Mouse (Mus musculus) gastrocnemius, postnatal 25 days (tissue): ENCODE results near the gene Polr2l. TPM values are rescaled to one million over a fixed set of nuclear protein-coding genes. Genes with fewer than 3 reads are reported as not detected.

ENCODE experiments used
- DNase-seq: peaks from one replicate; pipeline ENCODE4 v3.0.0; 2022
- total RNA-seq, 2 experiments: library from RNA; stranded (reverse); gene quantifications; 1 replicate in 1 of 2; 2 replicates in 1 of 2; pipeline ENCODE4 v1.2.3; 2021

Polr2l gene
- total RNA-seq, 2 experiments from 2014 or later = 55.2 to 56.0 TPM

DNA sequence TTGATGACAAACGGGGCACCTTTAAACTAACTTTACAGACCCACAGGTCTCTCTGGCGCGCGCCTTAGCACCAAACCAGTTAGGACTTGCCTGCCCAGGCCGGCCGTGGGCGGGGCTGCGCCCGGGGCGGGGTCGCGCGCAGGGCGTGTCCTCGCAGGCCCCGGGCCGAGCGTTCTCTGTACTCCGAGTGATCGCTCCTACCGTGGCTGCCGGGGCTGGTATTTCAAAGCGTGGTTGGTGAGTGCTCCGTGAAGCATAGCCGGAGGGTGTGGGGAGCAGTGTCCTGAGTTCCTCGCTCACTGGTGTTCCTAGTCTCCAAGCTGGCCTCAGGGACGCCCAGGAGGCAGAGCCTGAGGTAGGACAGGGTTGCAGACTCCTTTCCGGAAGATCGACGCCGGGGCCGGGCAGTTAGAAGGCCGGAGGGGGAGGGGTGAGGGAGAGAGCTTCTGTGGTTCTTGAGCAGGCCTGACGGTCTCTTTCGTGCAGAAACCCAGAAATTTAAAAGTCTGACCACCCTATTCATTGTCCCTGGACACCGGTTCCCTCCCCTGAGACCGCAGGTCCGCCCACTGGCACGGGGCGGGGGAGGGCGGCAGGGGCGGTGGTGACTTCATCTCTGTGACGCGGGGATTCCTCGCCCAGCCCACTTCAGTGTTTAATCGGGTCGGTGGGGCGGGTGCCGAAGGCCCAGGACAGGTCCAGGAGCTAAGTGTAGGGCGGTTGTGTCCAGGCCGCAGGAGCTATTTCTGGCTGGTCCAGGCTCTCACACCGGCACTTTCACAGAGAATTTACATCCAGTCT lies 7.5 kb downstream of the Polr2l start, which contains the start of gene Cd151:
Cd151 (plus strand) TSS at position 163 of the 801 bp plus-strand sequence.
- peak; percentile 92 for DNase-seq

GRCm38 (mm10) chr7:141466607-141467148 lies 8.3 kb downstream of the Polr2l start:
- no peak for DNase-seq

DNA sequence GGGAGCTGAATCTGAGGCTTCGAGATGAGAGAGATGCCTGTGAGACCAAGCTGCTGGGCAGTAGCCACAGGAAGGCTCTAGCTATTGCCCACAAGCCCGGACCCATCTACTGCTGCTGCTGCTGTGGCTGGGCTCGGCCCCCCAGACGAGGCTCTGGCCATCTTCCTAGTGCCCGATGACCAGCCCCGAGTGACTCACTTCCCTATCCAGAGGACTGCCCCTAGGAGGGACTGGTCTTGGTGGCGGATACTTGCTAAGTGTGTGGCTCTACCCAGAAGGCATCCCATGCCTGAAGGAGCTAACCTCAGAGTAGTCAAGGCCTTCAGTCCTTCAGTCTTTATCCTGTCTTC lies 8.9 kb downstream of the Polr2l start:
- DNase-seq = peak; percentile 51

GRCm38 (mm10) chr7:141465388-141466044 lies 9.4 kb downstream of the Polr2l start:
- no peak for DNase-seq

- DNase-seq = no peak
Observed at GRCm38 (mm10) chr7:141464603-141465201, 10.2 kb downstream of the Polr2l start.

- peak; percentile 74 for DNase-seq
Observed at GRCm38 (mm10) chr7:141463824-141464602, 10.9 kb downstream of the Polr2l start.

DNA sequence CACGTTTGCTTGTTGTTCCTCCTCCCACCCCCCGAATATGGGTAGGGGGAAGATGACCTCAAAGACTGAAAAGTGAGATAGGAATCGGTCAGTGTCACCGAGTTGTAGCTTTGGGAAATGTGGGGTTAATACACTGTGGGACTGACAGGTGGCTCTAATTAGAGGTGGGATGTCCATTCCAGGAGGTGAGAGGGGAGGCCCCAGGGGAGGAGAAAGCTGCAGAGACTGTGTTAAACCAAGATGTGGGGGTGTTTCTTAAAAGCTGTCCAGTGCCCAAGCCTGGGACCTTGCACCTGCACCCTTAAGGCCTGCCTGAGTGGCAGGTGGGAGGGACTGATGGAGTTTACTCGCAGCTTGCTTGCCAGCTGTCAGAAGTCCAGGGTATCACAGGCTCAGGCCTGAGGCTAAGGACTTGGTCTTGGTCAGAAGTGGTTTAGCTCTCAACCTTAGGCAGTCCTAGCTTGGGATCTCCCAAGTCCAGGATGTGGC lies 12.6 kb downstream of the Polr2l start:
- DNase-seq = no peak

DNA sequence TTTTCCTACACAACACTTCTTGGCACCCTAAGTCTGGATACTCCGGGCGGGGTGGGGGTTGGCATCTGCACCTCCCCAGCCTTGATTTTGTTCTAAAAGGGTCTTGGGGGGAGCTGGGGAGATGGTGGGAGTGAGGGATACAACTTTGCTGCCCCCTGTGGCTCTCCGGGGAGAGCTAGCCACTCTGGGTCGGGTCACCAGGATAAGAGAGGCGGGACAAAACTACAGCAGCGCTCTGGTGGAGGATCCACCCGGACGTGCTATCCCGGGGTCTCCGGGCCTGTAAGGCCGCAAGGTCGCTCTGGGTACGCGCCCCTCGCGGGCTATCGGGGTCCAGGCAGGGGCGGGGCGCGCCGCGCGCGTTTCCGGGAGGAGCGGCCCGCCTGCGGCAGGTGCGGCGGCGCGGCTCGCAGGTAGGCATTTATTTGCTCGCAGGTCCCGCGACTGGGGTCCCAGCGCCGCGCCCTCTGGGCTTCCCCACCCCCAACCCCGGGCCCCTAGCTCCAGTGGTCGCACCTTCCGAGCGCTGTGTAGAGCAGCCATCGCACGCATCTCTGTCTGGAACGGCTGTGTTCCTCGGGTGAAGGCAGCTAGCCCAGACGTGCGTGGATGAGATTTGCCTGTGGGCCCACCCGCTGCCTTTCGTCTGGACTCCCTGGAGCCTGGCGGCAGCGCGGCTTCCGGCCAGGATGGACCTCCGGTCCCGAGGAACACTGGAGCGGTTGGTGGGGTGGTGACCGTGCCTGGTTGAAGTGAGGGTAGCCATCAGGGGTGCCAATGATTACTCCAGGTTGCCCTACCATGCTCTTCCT lies 13.2 kb downstream of the Polr2l start:
- no peak for DNase-seq

DNA sequence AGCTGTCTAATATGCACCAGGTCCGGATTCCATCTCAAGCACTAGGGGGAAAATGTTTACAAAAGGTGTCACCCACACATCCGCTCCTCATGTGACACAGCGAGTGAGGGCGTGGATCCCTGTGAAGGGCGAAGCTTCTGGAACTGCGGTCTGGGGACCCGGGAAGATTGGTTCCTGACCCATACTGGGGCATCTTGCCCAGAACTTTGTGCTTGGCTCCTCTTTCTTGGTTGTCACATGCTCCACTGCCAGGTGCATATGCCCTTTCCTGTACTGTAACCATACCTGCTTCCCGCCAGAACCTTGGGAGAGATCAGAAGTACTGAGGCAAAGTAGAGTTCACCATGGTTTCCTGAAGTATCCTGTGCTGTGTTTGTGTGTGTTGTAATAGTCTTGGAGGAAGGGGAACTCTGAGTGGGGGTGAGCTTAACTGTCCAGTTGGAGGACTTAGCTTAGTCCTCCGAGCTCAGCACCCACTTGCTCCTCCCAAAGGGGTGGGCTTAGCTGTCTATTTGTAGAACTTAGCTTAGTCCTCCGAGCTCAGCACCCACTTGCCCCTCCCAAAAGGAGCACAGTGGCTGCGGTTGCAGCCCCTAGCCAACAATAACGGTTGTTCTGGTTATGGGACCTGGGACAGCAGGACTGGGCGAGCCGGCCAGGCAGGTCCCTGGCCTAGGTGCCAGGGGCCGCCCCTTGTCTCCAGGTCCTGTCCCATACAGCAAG lies 14.4 kb downstream of the Polr2l start, which contains the start of gene Cracr2b:
Cracr2b (plus strand) TSS at position 704 of the 723 bp plus-strand sequence.
- no peak for DNase-seq

DNA sequence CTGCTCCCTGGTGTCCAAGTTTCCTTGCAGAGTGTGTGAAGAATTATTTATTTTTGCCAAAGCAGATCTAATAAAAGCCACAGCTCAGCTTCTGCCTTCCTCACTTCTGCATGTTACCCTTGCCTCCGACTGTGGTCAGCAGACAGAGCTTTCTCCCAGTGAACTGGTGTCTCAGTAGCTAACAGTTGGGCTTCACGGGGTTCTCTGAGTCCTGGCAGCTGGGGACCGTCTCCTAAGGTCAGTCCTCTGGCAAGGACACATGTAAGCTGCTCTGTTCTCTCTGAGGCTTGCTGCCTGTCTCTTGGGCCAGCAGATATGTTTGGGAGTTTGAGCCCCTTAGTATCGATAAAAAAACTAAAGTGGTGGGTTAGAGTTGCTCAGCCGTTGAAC lies 14.9 kb downstream of the Polr2l start:
- no peak for DNase-seq

DNA sequence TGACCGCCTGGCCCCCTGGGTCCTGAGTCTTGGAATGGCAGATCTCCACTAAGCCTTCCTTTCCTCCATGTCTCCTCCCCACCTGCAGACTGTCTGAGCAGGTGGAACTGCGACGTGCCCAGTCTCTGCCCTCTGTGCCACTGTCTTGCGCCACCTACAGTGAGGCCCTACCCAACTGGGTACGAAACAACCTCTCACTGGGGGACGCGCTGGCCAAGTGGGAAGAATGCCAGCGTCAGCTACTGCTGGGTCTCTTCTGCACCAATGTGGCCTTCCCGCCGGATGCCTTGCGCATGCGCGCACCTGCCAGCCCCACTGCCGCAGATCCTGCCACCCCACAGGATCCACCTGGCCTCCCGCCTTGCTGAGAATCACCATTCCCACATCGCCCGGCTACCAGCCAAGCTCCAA lies 15.6 kb downstream of the Polr2l start:
- no peak for DNase-seq

GRCm38 (mm10) chr7:141458661-141459060 lies 16.3 kb downstream of the Polr2l start:
- no peak for DNase-seq

GRCm38 (mm10) chr7:141457986-141458660 lies 16.8 kb downstream of the Polr2l start:
- no peak for DNase-seq

DNA sequence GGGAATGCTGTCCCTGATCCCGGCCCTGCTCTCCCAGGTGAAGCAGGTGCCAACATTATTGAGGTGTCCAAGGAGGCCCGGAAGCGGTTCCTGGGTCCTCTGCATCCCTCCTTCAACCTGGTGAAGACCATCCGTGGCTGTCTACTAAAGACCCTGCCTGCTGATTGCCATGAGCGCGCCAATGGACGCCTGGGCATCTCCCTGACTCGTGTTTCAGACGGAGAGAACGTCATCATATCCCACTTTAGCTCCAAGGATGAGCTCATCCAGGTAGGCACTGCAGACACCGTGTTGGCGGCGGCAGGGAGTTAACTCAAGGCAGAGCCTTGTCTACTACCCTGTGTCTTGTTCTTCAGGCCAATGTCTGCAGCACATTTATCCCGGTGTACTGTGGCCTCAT lies 17.7 kb downstream of the Polr2l start:
- DNase-seq = no peak

DNA sequence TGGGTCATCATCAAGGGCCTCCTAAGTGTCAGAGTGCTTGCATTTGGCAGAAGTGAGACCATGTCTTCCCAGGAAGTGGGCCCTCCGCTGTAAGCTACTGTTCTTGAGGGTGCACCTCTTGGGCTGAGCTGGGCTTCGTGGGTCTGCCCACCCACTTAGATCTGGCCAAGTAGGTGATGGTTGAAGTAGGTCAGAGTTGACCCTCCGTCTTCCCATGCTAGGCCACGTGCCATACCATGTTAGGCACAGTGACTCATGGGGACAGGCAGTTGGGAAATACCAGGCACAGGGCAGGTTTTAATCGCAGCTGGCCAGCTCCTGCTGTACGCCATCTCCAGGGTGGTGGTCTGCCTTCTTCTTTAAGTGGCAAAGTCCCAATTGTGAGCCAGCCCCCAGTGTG lies 18.2 kb downstream of the Polr2l start:
- peak; percentile 58 for DNase-seq

DNA sequence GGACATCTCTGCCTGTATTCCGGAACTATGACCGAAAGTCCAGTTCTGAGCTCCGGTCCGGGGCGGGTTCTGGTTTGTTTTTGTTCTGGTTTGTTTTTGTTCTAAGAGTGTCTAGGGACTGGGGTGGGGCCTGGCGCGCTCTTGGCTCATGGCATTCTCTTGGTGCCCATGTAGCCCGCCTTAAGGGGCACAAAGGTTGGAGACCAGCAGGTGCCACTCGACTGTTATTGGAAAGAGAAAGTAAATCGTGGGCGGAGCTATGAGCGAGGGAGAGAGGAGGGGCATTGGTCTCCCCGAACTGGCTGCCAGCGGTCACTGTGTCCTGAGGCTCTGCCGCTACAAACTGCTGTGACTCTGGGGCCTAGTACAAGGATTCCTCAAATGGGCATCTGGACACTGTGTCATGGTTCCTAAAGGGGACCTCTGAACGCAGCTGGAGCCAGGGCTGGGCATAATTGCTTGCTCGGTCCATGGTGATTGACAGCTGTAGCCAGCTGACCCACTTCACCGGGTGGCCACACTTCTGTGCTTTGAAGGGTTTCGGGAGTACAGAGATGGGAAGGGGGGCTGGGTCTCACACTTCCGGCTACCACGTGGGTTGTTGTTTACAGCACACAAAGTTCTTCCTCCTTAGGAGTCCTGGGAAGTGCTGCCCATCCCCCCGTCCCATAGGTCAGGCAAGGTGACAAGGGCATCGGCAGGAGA lies 19.2 kb downstream of the Polr2l start:
- DNase-seq = peak; percentile 87

DNA sequence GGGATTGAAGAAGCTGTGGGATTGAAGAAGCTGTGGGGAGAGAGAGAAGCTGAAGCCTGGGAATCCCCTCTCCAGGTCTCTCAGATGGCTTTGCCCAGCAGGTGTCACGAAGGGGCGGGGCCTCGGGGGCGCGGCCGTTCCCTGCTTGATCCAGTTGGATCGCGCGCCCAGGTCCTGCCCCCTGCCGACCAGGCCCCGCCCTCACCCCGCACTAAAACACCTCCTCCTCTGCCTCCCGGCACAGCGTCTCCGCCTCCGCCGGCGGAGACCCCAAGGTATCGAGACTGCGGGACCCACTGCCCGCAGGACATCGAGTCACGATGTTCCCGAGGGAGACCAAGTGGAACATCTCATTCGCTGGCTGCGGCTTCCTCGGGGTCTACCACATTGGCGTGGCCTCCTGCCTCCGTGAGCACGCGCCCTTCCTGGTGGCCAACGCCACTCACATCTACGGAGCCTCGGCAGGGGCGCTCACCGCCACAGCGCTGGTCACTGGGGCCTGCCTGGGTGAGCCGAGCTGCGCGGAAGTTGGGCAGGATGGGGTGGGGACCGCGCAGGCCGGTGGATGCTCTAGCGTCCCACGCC lies 19.9 kb downstream of the Polr2l start, which contains the start of gene Pnpla2:
Pnpla2 (plus strand) TSS at position 232 of the 585 bp plus-strand sequence.
- peak; percentile 95 for DNase-seq

DNA sequence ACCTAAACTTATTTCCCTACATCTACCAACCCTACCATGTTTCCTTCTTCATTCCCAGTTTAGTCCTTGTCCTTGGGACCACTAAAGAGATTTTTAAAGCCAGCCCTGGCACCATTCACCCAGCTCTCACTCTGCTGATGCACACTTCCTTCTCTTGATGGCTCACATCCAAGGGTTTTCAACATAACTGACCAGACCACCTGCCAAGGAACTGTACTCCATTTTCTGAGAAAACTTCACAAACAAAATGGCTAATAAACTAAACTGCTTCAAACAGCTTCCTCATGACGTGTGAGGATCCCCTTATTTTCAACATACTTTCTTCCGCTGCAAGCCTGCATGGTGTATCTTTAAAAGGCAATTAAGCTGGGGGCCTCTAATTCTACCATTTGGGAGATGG lies 21.3 kb downstream of the Polr2l start:
- no peak for DNase-seq

- no peak for DNase-seq
Observed at GRCm38 (mm10) chr7:141451928-141452327, 23.0 kb downstream of the Polr2l start.
